Mouse (Mus musculus): ENCODE results near the gene Gm9513. TPM values are rescaled to one million over a fixed set of nuclear protein-coding genes. Genes with fewer than 3 reads are reported as not detected.

Gene Gm9513
- not detected for total RNA-seq (2023)

DNA sequence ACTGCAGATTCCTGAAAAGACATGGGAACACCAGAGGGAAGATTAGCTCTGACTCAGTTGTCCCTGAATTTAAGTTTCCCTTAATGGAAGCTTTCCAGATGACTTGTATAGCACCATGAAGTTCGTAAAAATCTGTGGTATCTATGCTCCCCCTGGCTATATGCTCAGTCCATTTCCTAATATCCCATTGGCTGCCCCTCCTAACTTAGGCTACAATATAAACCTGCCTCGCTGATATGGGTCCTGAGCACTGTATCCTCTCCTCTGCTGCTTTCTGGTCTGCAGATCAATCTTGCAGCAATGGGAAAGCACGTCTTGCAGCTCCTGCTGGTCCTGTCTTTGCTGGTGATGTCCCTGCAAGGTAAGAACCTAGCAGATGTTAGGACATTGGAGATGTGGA, at the start of gene Gm9513:
TSS of gene Gm9513 (plus strand) at position 301 of the 400 bp plus-strand sequence.

GRCm38 (mm10) chr9:36431584-36431983, 43.9 kb upstream of the Gm9513 start, which contains the start of gene Gm7257:
TSS of gene Gm7257 (plus strand) at chr9:36431884.

Other genes starting within 250 kb of the Gm9513 start
- not detected for gene Gm7257, start 43.8 kb upstream of the Gm9513 start, total RNA-seq (2023)
- gene Gm5615, start 66.3 kb downstream of the Gm9513 start, total RNA-seq (2023): not detected
- not detected for gene Gm17689, start 107.0 kb downstream of the Gm9513 start, total RNA-seq (2023)
- not detected for gene A630095E13Rik, start 167.7 kb downstream of the Gm9513 start, total RNA-seq (2023)
- not detected for gene Acrv1, start 217.6 kb downstream of the Gm9513 start, total RNA-seq (2023)